Mouse (Mus musculus) testis, adult 2 months (tissue): ENCODE results near the gene Ranbp9.

Experiments
- CTCF ChIP-seq: fragments of 200-500 bp; IDR thresholded peaks from 2 replicates; pipeline ENCODE4 v1.5.1; 2012; ENCODE audit warnings: low read depth, mild to moderate bottlenecking, inconsistent platforms, low read length, moderate library complexity; ENCODE audit not compliant: control insufficient read depth, insufficient read depth, insufficient replicate concordance
- POLR2A ChIP-seq: fragments of 200-500 bp; IDR thresholded peaks from 2 replicates; pipeline ENCODE4 v1.6.1; 2012; ENCODE audit warnings: low read depth, mild to moderate bottlenecking, inconsistent platforms, low read length, moderate library complexity; ENCODE audit not compliant: control insufficient read depth

GRCm38 (mm10) chr13:43413611-43414010 is 67.5 kb downstream of the Ranbp9 start:
- no peak for TF ChIP-seq POLR2A
- TF ChIP-seq CTCF: no peak
